Mouse (Mus musculus): ENCODE data around the gene Cask. TPM values are rescaled to one million over a fixed set of nuclear protein-coding genes. Genes with fewer than 3 reads are reported as not detected.

Cask gene
- polyA plus RNA-seq, 1 experiment from 2014 or later, result 0.99 TPM

DNA sequence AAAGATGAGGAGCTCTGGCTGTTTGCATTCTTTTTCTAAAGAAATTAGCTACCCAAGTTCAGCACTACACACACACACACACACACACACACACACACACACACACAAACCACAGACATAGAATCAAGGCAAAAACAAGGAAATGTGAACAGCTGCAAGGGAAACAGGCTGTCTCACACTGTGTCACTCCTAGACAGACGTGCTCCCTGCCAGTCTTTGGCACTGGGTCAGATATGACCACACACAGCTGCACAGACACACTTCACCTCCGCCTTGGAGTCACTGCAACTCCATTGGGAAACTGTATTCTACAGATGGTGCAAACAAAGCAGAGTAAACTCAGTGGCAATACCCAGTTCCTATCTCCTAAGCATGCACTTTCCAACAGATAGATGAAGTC, 274.6 kb downstream of the Cask start:
- Histone ChIP-seq H3K4me2 (no peak overlapping the region), H3K9ac (no peak overlapping the region), H3K27me3 (no peaks in the 10 kb centered on the region), H3K4me1 (replicated peaks) (no peaks in the 10 kb centered on the region), H3K27ac (no peak overlapping the region), H3K4me3 (replicated peaks) (no peak overlapping the region), H3K36me3 (no peaks in the 10 kb centered on the region), H3K9me3 (replicated peaks) (no peaks in the 10 kb centered on the region)
- ATAC-seq (ENCODE audit: low read depth) (no peak), DNase-seq (no peak)
- WGBS (ENCODE audit: insufficient replicate concordance), result 53% methylated on average over 2 of the region's 2 CpGs

DNA sequence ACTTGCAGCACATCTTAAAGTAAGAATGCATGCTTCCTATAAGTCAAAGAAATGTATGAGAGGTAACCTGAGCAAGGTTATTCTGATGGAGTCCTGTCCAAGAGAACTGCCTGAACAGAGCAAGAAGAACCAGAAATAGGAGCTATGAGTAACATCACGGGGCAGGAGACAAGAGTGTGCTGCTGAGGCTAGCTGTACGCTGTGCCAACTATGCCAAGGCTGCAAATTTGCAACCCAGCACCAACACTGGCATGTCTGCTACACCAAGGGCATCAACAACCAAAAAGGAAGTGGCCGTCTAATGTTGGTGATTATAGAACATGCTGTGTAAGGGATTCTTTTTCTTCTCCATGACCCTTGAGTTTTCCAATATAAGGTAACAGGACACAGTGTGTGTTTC, 276.3 kb downstream of the Cask start:
- no peak for ATAC-seq (ENCODE audit: low read depth)

DNA sequence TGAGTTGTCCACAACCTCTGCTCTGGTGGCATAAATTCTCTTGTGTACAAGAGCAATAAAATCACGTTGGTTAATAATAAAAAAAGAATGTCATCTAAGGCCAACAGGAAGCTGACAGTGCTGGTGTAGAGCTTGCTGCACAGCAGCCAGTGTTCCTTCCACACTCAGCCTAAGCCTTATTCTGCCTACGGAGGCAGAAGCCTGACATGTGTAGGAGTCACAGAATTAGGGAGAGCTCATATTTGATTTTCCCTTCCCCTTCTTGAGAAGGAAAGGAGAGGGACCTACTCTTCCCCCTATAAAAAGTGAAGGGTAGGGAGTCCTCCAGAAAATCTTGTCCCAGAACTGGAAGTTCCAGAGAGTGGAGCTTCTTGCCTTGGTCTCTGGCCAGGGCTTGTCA, 276.9 kb downstream of the Cask start:
- H3K36me3 ChIP-seq, result no peaks in the 10 kb centered on the region
- H3K9ac ChIP-seq, result no peak overlapping the region
- WGBS (ENCODE audit: insufficient replicate concordance), result 58% methylated on average over 2 of the region's 2 CpGs
- H3K4me2 ChIP-seq, result no peak overlapping the region
- no peaks in the 10 kb centered on the region for H3K4me1 ChIP-seq (replicated peaks)
- H3K4me3 ChIP-seq (replicated peaks), result no peak overlapping the region
- ATAC-seq (ENCODE audit: low read depth) (no peak), DNase-seq (no peak)
- H3K9me3 ChIP-seq (replicated peaks), result no peaks in the 10 kb centered on the region
- H3K27ac ChIP-seq, result no peak overlapping the region
- H3K27me3 ChIP-seq, result no peaks in the 10 kb centered on the region

More for the DNA sequence above, 276.3 kb downstream of the Cask start:
- no peaks in the 10 kb centered on the region for H3K27me3 ChIP-seq
- no peak overlapping the region for H3K27ac ChIP-seq
- no peak for DNase-seq
- no peak overlapping the region for H3K4me3 ChIP-seq (replicated peaks)
- H3K36me3 ChIP-seq, result no peaks in the 10 kb centered on the region
- no peaks in the 10 kb centered on the region for H3K4me1 ChIP-seq (replicated peaks)
- no peaks in the 10 kb centered on the region for H3K9me3 ChIP-seq (replicated peaks)
- H3K9ac ChIP-seq, result no peak overlapping the region
- WGBS (ENCODE audit: insufficient replicate concordance), result 55% methylated on average over 3 of the region's 3 CpGs
- H3K4me2 ChIP-seq, result no peak overlapping the region

DNA sequence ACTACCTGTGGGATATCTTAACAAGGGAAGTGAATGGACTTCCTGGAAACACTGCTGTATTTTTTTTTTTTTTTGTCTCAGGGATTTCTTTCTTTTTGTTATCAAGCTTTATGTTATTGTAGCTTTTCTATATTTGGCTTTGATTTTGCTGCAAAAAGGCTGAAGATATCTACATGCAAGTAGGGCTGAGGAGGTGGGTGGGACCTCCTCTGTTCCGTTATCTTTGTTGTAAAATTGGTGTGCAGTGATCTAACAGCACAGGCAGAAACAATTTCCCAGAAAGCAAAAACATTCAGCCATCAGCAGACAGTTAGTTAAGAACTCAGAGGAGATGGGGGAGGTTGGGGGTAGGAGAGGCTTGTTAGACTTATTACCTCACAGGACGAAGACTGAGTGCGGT, 296.7 kb downstream of the Cask start:
- ATAC-seq (ENCODE audit: low read depth), result no peak
- 32% methylated on average over 3 of the region's 3 CpGs for WGBS (ENCODE audit: insufficient replicate concordance)
- DNase-seq, result no peak
- H3K4me3 ChIP-seq (replicated peaks), result no peak overlapping the region
- peaks cover 5% of the 10 kb centered on the region; the same call in 1 of the 2 replicates for H3K4me1 ChIP-seq (replicated peaks)
- no peaks in the 10 kb centered on the region for H3K9me3 ChIP-seq (replicated peaks)
- no peaks in the 10 kb centered on the region for H3K36me3 ChIP-seq
- no peaks in the 10 kb centered on the region for H3K27me3 ChIP-seq
- H3K4me2 ChIP-seq, result no peak overlapping the region
- no peak overlapping the region for H3K27ac ChIP-seq
- no peak overlapping the region for H3K9ac ChIP-seq

DNA sequence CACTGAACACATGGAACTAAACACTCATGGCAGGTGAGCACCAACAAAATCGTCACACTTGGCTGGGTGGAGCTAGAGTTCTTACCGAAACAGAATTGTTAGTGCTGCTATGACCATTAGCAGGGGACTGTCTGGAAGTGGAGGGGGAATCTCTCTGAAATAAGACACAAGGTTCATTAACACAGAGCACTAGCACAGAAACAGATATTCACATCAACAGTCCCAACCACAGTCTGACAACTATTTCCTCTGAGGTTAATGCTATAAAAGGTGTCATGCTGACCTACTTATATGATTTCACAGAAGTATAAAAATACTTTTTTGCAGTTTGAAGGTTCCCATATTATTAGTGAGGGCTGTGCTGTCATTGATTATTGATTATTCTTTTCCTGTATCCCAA, 298.9 kb downstream of the Cask start:
- Histone ChIP-seq H3K36me3 (no peaks in the 10 kb centered on the region), H3K9me3 (replicated peaks) (no peaks in the 10 kb centered on the region)
- 34% methylated on average over 2 of the region's 2 CpGs for WGBS (ENCODE audit: insufficient replicate concordance)

DNA sequence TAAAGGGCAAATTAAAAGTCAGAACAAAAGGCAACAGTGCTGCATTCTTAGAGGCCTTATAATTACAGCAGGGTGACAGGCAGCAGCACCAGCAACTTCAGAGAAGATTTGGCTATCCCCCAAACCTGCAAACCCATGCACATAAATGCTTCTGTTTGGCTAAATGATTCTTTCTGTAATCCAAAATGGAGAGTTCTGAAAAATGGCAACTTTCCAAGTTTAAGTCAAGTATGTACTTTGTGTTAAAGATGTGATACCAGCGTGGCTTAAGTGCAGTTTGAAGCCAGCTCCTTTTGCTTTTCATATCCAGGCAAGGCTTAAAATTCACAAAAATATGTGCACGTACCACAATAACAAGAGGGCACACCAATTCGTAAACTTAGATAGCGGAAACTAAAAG, 299.6 kb downstream of the Cask start:
- 69% methylated on average over 4 of the region's 4 CpGs for WGBS (ENCODE audit: insufficient replicate concordance)
- H3K9ac ChIP-seq, result no peak overlapping the region
- ATAC-seq (ENCODE audit: low read depth), result no peak
- DNase-seq, result no peak
- no peaks in the 10 kb centered on the region for H3K36me3 ChIP-seq
- H3K9me3 ChIP-seq (replicated peaks), result no peaks in the 10 kb centered on the region
- H3K27me3 ChIP-seq, result no peaks in the 10 kb centered on the region
- H3K4me1 ChIP-seq (replicated peaks), result peaks cover 5% of the 10 kb centered on the region; the same call in 1 of the 2 replicates
- no peak overlapping the region for H3K4me2 ChIP-seq
- no peak overlapping the region for H3K4me3 ChIP-seq (replicated peaks)
- no peak overlapping the region for H3K27ac ChIP-seq

More for the DNA sequence above, 298.9 kb downstream of the Cask start:
- no peaks in the 10 kb centered on the region for H3K27me3 ChIP-seq
- no peak overlapping the region for H3K9ac ChIP-seq
- no peak overlapping the region for H3K4me2 ChIP-seq
- H3K27ac ChIP-seq, result no peak overlapping the region
- no peak overlapping the region for H3K4me3 ChIP-seq (replicated peaks)
- DNase-seq (no peak), ATAC-seq (ENCODE audit: low read depth) (no peak)
- H3K4me1 ChIP-seq (replicated peaks), result peaks cover 5% of the 10 kb centered on the region; the same call in 1 of the 2 replicates

DNA sequence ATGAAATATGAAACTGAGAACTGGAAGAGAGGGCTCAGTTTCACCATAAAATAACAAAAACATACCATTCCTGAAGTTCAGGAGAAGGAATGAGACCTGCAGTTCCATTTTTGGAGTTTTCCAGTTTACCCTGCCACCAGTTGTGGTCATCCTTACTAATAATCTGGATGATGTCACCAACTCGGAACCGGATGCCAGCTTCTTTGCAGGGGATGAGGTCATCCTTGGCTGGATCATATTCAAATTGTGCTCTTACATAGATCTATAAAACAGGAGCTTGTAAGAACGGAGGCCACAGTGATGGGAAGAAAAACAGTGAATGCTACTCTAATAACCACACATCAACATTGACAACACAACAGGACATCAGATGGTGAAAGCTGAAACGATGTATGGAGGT, 302.1 kb downstream of the Cask start:
- H3K9me3 ChIP-seq (replicated peaks), result no peaks in the 10 kb centered on the region
- WGBS (ENCODE audit: insufficient replicate concordance), result 65% methylated on average over 4 of the region's 4 CpGs
- H3K27ac ChIP-seq, result no peak overlapping the region
- H3K27me3 ChIP-seq, result no peaks in the 10 kb centered on the region
- no peak overlapping the region for H3K4me2 ChIP-seq
- H3K9ac ChIP-seq, result no peak overlapping the region
- no peak for ATAC-seq (ENCODE audit: low read depth)
- H3K36me3 ChIP-seq, result no peaks in the 10 kb centered on the region
- no peak overlapping the region for H3K4me3 ChIP-seq (replicated peaks)
- no peaks in the 10 kb centered on the region for H3K4me1 ChIP-seq (replicated peaks)
- DNase-seq, result no peak

DNA sequence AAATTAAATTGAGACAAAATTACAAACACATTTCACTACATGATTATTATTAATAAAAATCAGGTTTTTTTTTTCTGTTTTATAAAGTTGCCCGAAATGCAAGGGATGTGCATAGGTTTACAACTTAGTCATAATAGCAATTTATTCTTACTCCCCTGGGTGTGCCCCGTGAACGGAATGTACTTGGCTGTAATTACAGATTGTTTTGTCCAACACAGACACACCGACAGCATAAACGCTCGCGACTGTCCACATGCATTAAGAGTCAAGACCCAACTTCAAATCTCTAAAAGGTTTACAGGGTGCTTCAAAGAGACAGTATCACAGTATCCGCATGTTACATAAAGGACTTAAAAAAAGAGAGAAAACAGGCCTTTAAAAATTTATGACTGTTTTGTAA, 329.9 kb downstream of the Cask start:
- no peak overlapping the region for H3K9ac ChIP-seq
- H3K4me1 ChIP-seq (replicated peaks), result 0 out of 2 replicates have a peak, but pooled peaks cover 3% of the 10 kb centered on the region
- no peak overlapping the region for H3K4me2 ChIP-seq
- ATAC-seq (ENCODE audit: low read depth) (no peak), DNase-seq (no peak)
- WGBS (ENCODE audit: insufficient replicate concordance), result 76% methylated on average over 8 of the region's 8 CpGs
- no peak overlapping the region for H3K4me3 ChIP-seq (replicated peaks)
- no peaks in the 10 kb centered on the region for H3K36me3 ChIP-seq
- 0 out of 2 replicates have a peak, but pooled peaks cover 2% of the 10 kb centered on the region for H3K27me3 ChIP-seq
- H3K9me3 ChIP-seq (replicated peaks), result no peaks in the 10 kb centered on the region
- no peak overlapping the region for H3K27ac ChIP-seq

DNA sequence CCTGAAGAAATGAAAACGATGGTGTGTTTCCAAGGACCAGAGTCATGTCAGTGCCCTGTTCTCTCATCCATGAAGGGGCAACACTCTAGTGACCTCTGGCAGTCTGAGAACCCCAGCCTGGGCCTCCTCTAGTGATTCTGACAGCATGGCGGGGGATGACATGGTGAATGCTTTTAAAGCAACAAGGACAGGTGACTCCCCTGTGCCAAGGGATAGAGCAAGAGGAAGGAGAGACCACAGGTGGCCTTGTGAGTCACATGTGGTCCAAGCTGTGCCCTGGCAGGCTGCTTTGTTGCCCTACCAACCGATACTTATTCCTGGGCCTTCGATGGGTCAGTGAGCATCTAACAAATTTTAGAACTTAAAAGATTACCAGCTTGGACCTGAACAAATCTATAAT, 330.6 kb downstream of the Cask start:
- Histone ChIP-seq H3K27me3 (no peaks in the 10 kb centered on the region), H3K36me3 (no peaks in the 10 kb centered on the region), H3K9me3 (replicated peaks) (no peaks in the 10 kb centered on the region), H3K4me1 (replicated peaks) (0 out of 2 replicates have a peak, but pooled peaks cover 3% of the 10 kb centered on the region), H3K4me2 (no peak overlapping the region), H3K9ac (no peak overlapping the region), H3K4me3 (replicated peaks) (no peak overlapping the region), H3K27ac (no peak overlapping the region)
- ATAC-seq (ENCODE audit: low read depth) (no peak), DNase-seq (no peak)
- 78% methylated on average over 4 of the region's 4 CpGs for WGBS (ENCODE audit: insufficient replicate concordance)

DNA sequence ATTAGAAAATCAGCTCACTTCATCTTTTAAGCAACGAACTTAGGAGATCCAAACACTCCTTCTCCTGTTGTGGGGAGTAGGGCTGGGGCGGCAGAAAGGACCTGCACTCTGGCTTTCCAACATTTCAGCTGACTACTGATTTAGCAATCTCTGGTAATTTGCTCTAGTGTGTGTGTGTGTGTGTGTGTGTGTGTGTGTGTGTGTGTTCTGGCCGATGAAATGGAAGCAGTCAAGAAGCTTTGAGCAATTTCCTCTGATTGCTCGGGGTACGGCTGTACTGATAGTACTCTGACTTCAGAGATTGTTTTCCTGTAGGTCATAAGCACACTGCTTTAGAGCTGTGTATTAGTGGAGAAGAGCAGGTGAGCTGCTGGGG, 331.8 kb downstream of the Cask start:
- DNase-seq, result no peak

DNA sequence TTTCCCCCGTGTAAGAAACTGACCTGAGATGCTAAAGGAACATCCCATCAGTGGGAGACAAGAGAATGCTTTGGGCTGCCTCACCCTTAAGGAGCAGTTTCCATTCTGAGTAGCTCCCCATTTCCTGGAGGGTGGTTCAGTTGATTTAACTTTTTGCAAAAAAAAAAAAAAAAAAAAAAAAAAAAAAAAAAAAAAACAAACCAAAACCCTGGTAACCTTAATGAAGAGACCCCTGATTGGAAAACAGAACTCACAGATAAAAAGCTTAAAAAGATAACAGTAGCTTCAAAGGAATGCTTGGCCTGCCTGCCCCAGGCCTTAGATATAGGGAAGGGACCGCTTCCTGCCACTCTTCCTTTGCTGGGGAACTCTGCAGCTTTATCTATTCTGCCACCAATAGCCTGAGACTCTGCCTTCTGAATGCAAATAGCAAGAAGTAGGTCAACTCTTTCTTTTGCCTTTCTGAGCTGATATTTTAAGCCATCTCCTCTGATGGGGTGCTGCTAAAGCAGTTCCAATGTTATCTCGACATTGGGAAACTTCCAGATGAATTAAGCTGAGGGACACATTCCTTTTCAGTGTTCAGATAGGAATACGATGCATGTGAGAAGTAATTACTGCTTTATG, 332.3 kb downstream of the Cask start:
- no peaks in the 10 kb centered on the region for H3K36me3 ChIP-seq
- ATAC-seq (ENCODE audit: low read depth) (no peak), DNase-seq (no peak)
- H3K27ac ChIP-seq, result no peak overlapping the region
- H3K4me1 ChIP-seq (replicated peaks), result 0 out of 2 replicates have a peak, but pooled peaks cover 3% of the 10 kb centered on the region
- no peaks in the 10 kb centered on the region for H3K27me3 ChIP-seq
- H3K9me3 ChIP-seq (replicated peaks), result no peaks in the 10 kb centered on the region
- H3K4me3 ChIP-seq (replicated peaks), result no peak overlapping the region
- no peak overlapping the region for H3K4me2 ChIP-seq
- WGBS (ENCODE audit: insufficient replicate concordance), result 42% methylated on average over 4 of the region's 4 CpGs
- H3K9ac ChIP-seq, result no peak overlapping the region

More for the DNA sequence above, 331.8 kb downstream of the Cask start:
- Histone ChIP-seq H3K4me2 (no peak overlapping the region), H3K27ac (no peak overlapping the region), H3K27me3 (no peaks in the 10 kb centered on the region), H3K4me3 (replicated peaks) (no peak overlapping the region), H3K9ac (no peak overlapping the region), H3K4me1 (replicated peaks) (0 out of 2 replicates have a peak, but pooled peaks cover 3% of the 10 kb centered on the region), H3K9me3 (replicated peaks) (no peaks in the 10 kb centered on the region), H3K36me3 (no peaks in the 10 kb centered on the region)
- WGBS (ENCODE audit: insufficient replicate concordance), result 34% methylated on average over 5 of the region's 5 CpGs
- ATAC-seq (ENCODE audit: low read depth), result no peak

DNA sequence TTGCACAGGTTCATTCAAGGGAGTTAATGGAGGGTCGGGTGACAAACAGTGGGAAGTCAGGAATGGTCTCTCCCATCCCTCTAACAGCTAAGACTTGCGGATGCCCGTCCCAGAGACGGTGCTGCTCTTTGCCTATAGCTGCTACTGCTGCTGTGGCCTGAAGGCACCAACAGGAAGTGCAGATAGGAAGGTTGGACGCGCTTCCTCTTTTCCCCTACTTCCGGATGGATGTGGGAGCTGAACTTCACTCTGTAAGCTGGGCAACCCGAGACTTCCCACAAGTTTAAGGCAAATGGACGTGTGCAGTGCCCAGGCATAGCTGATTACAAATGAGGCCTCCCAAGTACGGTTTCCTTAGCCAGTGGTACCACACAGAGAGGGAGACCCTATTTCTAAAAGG, 333.1 kb downstream of the Cask start:
- Histone ChIP-seq H3K27ac (no peak overlapping the region), H3K27me3 (no peaks in the 10 kb centered on the region), H3K4me3 (replicated peaks) (no peak overlapping the region), H3K36me3 (no peaks in the 10 kb centered on the region), H3K9ac (no peak overlapping the region), H3K4me1 (replicated peaks) (0 out of 2 replicates have a peak, but pooled peaks cover 3% of the 10 kb centered on the region), H3K9me3 (replicated peaks) (no peaks in the 10 kb centered on the region), H3K4me2 (no peak overlapping the region)
- DNase-seq (no peak), ATAC-seq (ENCODE audit: low read depth) (no peak)
- 33% methylated on average over 10 of the region's 10 CpGs for WGBS (ENCODE audit: insufficient replicate concordance)
